Mouse (Mus musculus): Measurements from ENCODE around the gene Cxcr4.

DNA sequence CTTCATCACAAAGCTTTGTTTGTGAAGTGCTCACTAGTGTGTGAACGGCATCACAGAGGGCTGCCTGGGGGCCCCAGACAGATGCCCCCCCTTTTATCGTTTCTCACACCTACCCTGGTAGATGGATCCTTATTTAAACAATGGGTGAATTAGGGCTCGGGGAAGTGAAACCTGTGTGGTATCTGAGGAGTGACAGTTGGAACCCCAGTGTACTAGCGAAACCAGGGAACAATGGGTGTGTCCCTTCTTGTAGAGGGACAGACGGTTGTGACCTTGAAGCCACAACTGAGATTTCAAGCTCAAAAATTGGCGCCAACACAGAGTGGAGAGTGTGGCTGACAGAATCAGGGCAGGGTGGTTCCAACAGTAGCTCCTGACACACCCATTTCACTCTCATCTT, 16.0 kb upstream of the Cxcr4 start:
- TF ChIP-seq POLR2A (IDR thresholded peaks at IDR 0.05; ENCODE audit: extremely low read depth, insufficient read depth, low read length) (no peak), CTCF (IDR thresholded peaks at IDR 0.05; ENCODE audit: low read depth, low read length) (no peak)
